Mouse (Mus musculus) inflammation-experienced regulatory T-cells, adult 16 weeks (primary cell): ENCODE measurements around the gene Stab2. TPM values are rescaled to one million over a fixed set of nuclear protein-coding genes. Genes with fewer than 3 reads are reported as not detected.

Experiments
- polyA plus RNA-seq: library from polyadenylated mRNA; unstranded; fragments of 100-300 nt; shearing (Covaris generic); gene quantifications from one replicate; pipeline ENCODE4 v1.2.1, GENCODE M21; 2017

The Stab2 gene
- 0.98 TPM for polyA plus RNA-seq

DNA sequence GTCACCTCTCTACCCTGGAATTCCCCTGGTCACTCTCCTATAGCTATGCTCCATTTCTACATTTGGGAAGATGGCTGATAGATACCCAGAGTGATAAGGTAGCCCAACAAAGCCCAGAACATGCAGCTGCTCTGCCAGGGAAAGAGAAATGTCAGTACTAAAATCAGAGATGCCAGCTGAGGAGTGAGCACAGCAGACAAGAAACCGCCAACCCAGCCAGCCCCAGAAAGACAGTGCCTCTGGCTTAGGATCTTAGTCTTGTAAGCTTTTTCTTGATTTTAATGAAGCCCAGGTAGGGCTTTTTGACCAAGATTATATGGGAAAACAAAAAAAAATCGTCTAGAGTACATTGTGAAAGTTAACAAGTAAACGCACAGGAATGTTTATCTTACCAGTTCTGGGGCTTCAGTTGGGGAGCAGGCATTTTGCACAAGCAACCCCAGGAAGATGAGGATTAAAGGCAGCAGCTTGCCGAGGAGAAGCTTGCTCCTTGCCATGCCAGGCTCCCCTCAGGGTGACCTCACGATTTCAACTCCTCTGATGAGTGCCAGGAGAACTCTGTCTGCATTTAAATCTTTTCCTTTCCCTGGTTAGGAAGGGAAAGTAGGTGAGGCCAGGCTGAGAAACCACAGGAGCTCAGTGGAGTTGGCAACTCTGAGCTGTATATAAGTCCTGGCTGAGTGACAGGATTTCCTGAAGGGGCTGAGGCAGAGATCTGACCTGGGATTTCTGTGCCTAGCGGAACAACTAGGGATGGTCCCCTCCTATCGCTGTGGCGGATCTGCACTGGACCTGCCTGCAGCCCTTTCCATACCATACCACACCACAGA lies at the start of gene Stab2:
Stab2 (minus strand) TSS at position 641 of the 830 bp plus-strand sequence.

Other genes starting within 250 kb of the Stab2 start
- gene Gm49358, start 244.1 kb downstream of the Stab2 start, polyA plus RNA-seq = not detected
- 0.60 TPM for gene Nt5dc3, start 229.0 kb downstream of the Stab2 start, polyA plus RNA-seq
- gene 1700113H08Rik, start 50.0 kb upstream of the Stab2 start, polyA plus RNA-seq = not detected